Mouse (Mus musculus): Measurements from ENCODE around the gene Il23r. TPM values are rescaled to one million over a fixed set of nuclear protein-coding genes. Genes with fewer than 3 reads are reported as not detected.

Il23r gene
- total RNA-seq, 2 experiments from 2014 or later: not detected

GRCm38 (mm10) chr6:67416557-67416956, 75.1 kb downstream of the Il23r start:
- no peak for TF ChIP-seq CTCF (IDR thresholded peaks at IDR 0.05)
- no peak for DNase-seq (ENCODE audit: extremely low spot score in 1 of 2, low spot score in 2 of 2)
- H3K4me3 ChIP-seq: no peak overlapping the region
- no peak overlapping the region for H3K27ac ChIP-seq
- intact Hi-C loops (cut with DNase I): no loop called here

DNA sequence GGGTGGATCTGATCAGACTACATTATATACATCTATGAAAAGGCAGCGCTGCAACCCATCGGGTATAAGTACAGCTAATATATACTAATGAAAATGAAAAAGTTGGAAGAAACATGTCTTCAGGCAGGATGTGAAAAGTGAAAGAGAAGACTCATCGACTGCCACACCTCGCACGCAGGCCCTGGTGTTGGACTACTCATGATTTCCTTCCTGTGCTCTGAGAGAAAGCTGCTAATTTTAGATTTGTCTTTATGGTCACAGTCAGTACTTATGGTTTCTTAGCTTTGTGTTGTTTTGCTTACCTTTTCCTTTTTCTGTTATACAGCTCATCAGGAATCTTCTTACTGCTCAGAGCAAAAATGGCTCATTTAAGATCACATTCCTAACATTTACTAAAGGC, 76.4 kb downstream of the Il23r start:
- Histone ChIP-seq H3K4me3 (no peak overlapping the region), H3K27ac (no peak overlapping the region)
- DNase-seq (ENCODE audit: extremely low spot score in 1 of 2, low spot score in 2 of 2): no peak
- no peak for TF ChIP-seq CTCF (IDR thresholded peaks at IDR 0.05)
- intact Hi-C loops (cut with DNase I): no loop called here

DNA sequence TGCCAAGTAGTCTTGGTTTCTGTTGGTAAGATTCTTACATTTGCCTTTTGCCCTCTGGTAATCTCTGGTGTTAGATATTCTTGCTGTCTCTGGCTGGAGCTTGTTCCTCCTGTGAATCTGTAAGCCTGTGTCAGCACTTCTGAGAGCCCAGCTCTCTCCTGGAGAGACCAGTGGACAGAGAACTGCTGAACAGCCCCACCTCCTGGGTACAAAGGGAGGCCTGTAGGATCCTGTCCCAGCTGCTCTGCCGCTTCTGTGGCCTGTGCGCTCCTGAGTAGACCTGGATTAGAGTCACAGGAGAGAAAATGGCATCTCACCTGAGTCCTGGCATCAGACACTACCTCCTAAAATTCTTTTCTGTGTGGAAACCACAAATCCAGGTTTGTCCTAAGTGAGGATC, 78.3 kb downstream of the Il23r start:
- Histone ChIP-seq H3K27ac (no peak overlapping the region), H3K4me3 (no peak overlapping the region)
- TF ChIP-seq CTCF (IDR thresholded peaks at IDR 0.05): no peak
- no peak for DNase-seq (ENCODE audit: extremely low spot score in 1 of 2, low spot score in 2 of 2)
- intact Hi-C loops (cut with DNase I): no loop called here

GRCm38 (mm10) chr6:67405281-67405682, 86.4 kb downstream of the Il23r start:
- Histone ChIP-seq H3K4me3 (no peak overlapping the region), H3K27ac (no peak overlapping the region)
- intact Hi-C loops (cut with DNase I): no loop called here
- no peak for TF ChIP-seq CTCF (IDR thresholded peaks at IDR 0.05)
- DNase-seq (ENCODE audit: extremely low spot score in 1 of 2, low spot score in 2 of 2): no peak

DNA sequence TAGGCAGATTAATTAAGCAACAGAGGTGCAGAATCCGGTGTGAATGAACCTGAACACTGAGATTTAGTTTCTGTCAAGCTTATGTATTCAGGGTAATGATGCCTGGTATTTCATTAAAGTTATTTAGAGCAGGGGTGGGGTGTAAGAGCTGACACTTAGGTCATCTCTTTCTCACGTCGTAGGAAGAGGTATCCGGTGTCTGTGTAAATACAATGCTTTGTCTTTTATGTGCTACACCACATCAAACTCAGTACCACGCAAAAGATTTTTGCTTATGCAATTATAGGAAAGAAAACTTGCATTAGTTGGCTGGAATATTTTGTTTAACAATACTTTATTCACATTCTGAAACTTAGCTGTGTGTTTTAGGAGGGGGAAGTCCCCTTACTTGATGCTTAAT, 92.1 kb downstream of the Il23r start:
- DNase-seq (ENCODE audit: extremely low spot score in 1 of 2, low spot score in 2 of 2): no peak
- intact Hi-C loops (cut with DNase I): no loop called here
- H3K27ac ChIP-seq: no peak overlapping the region
- H3K4me3 ChIP-seq: no peak overlapping the region
- TF ChIP-seq CTCF (IDR thresholded peaks at IDR 0.05): no peak

GRCm38 (mm10) chr6:67375982-67376391, 115.7 kb downstream of the Il23r start, which contains the start of gene Il12rb2:
Il12rb2 (minus strand) TSS chr6:67376188.
- intact Hi-C loops (cut with DNase I): no loop called here
- DNase-seq (ENCODE audit: extremely low spot score in 1 of 2, low spot score in 2 of 2): no peak
- Histone ChIP-seq H3K27ac (no peak within 1 kb of the TSS), H3K4me3 (0 out of 2 replicates have a peak within 1 kb of the TSS, but pooled peaks have one; percentile 14)
- no peak for TF ChIP-seq CTCF (IDR thresholded peaks at IDR 0.05)

Other genes with a start within 250 kb of the Il23r start
- gene Il12rb2, start 115.7 kb downstream of the Il23r start, total RNA-seq (2021): under 1 TPM; 0.11 to 0.12 TPM
- gene Tacstd2, start 43.9 kb upstream of the Il23r start, total RNA-seq (2021): not detected

Data from left cerebral cortex, adult 2 months (tissue).